Mouse (Mus musculus): Measurements from ENCODE around the gene 2210017I01Rik. TPM values are rescaled to one million over a fixed set of nuclear protein-coding genes. Genes with fewer than 3 reads are reported as not detected.

Gene 2210017I01Rik
- total RNA-seq, 2 experiments from 2014 or later = not detected

DNA sequence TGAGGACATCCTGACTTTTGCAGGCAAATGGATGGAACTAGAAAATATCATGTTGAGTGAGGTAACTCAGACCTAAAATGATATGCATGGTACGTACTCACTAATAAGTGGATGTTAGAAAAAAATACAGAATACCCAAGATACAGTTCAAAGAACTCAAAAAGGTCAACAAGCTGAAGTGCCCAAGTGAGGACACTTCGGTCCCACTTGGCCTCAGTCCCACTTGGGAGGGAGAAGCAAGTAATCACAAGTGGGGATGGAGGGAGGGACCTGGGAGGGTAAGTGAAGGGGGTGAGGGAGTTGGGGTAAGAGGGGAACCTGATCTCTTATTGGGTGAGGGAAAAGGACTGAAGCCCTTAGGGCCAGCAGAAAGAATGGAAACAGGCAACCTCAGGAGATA is 38.5 kb downstream of the 2210017I01Rik start:
- DNase-seq (ENCODE audit: low spot score in 2 of 2) = no peak

DNA sequence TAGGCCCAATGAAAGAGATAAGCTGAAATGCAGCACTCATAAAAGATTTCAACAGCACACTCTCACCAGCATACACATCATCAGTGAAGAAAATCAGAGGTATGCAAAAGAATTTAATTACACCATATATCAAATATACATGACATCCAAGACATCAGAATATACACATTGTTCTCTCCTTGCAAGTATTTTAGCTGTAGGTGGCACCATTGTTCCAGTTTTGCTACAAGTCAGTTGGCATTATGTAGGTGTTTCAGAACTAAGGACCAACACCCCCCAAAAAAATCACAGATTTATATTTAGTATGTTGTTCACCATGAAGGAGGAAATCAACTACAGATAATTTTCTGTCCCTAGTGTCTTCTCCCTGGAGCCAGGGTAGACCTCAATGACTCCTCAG is 41.9 kb downstream of the 2210017I01Rik start:
- DNase-seq (ENCODE audit: low spot score in 2 of 2) = no peak

Other genes with a start within 250 kb of the 2210017I01Rik start
- gene Sprr2f, start 242.3 kb downstream of the 2210017I01Rik start, total RNA-seq (2021) = not detected
- not detected for gene Sprr2h, start 221.8 kb downstream of the 2210017I01Rik start, total RNA-seq (2021)
- not detected for gene Sprr2i, start 199.5 kb downstream of the 2210017I01Rik start, total RNA-seq (2021)
- not detected for gene Sprr2j-ps, start 189.4 kb downstream of the 2210017I01Rik start, total RNA-seq (2021)
- 1 to 10 TPM; 4.1 to 4.8 TPM for gene Gm9774, start 178.1 kb downstream of the 2210017I01Rik start, total RNA-seq (2021)
- not detected for gene Sprr2k, start 174.9 kb downstream of the 2210017I01Rik start, total RNA-seq (2021)
- not detected for gene Sprr1b, start 168.7 kb downstream of the 2210017I01Rik start, total RNA-seq (2021)
- not detected for gene Sprr3, start 148.8 kb downstream of the 2210017I01Rik start, total RNA-seq (2021)
- gene Sprr1a, start 121.6 kb downstream of the 2210017I01Rik start, total RNA-seq (2021) = not detected
- gene Sprr4, start 107.0 kb downstream of the 2210017I01Rik start, total RNA-seq (2021) = not detected
- not detected for gene 2310046K23Rik, start 73.0 kb downstream of the 2210017I01Rik start, total RNA-seq (2021)
- not detected for gene Ivl, start 33.8 kb downstream of the 2210017I01Rik start, total RNA-seq (2021)
- gene Smcp, start 18.5 kb downstream of the 2210017I01Rik start, total RNA-seq (2021) = not detected
- gene Lce6a, start 14.2 kb upstream of the 2210017I01Rik start, total RNA-seq (2021) = not detected
- gene Lce1a1, start 40.8 kb upstream of the 2210017I01Rik start, total RNA-seq (2021) = not detected
- gene Lce1b, start 49.4 kb upstream of the 2210017I01Rik start, total RNA-seq (2021) = not detected
- not detected for gene Lce1a2, start 62.8 kb upstream of the 2210017I01Rik start, total RNA-seq (2021)
- gene Lce1c, start 71.8 kb upstream of the 2210017I01Rik start, total RNA-seq (2021) = not detected
- gene Lce1d, start 79.7 kb upstream of the 2210017I01Rik start, total RNA-seq (2021) = not detected
- gene Lce1e, start 101.6 kb upstream of the 2210017I01Rik start, total RNA-seq (2021) = not detected
- gene Lce1f, start 112.9 kb upstream of the 2210017I01Rik start, total RNA-seq (2021) = not detected
- not detected for gene Gm38119, start 131.6 kb upstream of the 2210017I01Rik start, total RNA-seq (2021)
- gene Lce1g, start 144.8 kb upstream of the 2210017I01Rik start, total RNA-seq (2021) = not detected
- not detected for gene Lce1h, start 157.6 kb upstream of the 2210017I01Rik start, total RNA-seq (2021)
- not detected for gene Lce1i, start 171.4 kb upstream of the 2210017I01Rik start, total RNA-seq (2021)
- gene Lce1j, start 183.0 kb upstream of the 2210017I01Rik start, total RNA-seq (2021) = not detected
- not detected for gene Lce1k, start 200.4 kb upstream of the 2210017I01Rik start, total RNA-seq (2021)
- gene Kprp, start 219.8 kb upstream of the 2210017I01Rik start, total RNA-seq (2021) = not detected
- gene Lce1l, start 243.8 kb upstream of the 2210017I01Rik start, total RNA-seq (2021) = not detected